Mouse (Mus musculus) lung, postnatal 0 days (tissue): Measurements from ENCODE around the gene Setd5.

Experiments used
- CTCF ChIP-seq: IDR thresholded peaks from 2 replicates; pipeline ENCODE4 v1.5.1; 2016; ENCODE audit warnings: antibody characterized with exemption, mild to moderate bottlenecking
- EP300 ChIP-seq: IDR thresholded peaks from 2 replicates; pipeline ENCODE4 v1.6.1; 2016; ENCODE audit warnings: antibody characterized with exemption, mild to moderate bottlenecking, control low read depth

DNA sequence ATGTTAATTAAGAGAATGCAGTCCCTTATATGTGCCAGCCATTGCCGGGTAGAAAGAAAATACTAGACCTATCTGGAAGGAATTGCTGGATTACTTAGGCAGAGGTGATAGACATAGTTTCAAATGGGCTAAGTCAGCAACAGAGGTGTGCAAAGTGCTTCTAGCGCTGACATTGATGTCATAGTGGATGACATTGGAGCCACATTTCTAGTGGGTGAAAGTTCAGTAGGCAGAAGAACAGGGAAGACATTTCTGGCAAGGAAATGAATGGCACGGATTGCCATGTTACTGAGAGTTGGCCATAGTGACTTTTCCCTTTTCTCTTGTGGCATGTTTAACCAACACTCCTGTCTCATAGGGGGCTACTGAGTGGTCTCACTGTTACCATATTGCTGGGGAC, 12.0 kb upstream of the Setd5 start:
- TF ChIP-seq EP300 (no peak), CTCF (no peak)
